Mouse (Mus musculus) kidney, embryonic 15.5 days (tissue): ENCODE measurements at regions not wholly inside any gene's neighbourhood (a gene's known extent, or its start where the extent isn't known, plus 50 kb on each side); places are given as distances from the start of the nearest gene placed in this dataset.
A peak's percentile ranks its signal among the peaks of the same experiment; 100 is the strongest.

Experiments
- ATAC-seq: fragments of 200-750 bp; cut with Nextera tagmentation; replicated peaks from 2 replicates; pipeline ENCODE4 v1.8.0; 2017; ENCODE audit warnings: moderate TSS enrichment; ENCODE audit not compliant: low FRiP score
- H3K27ac ChIP-seq: fragments of 300-500 bp; sonication (generic); 2 replicates; pipeline ENCODE4 v1.5.1; 2015; ENCODE audit warnings: mild to moderate bottlenecking, inconsistent platforms
- H3K27me3 ChIP-seq: fragments of 300-500 bp; sonication (generic); 2 replicates; pipeline ENCODE4 v1.6.1; 2015; ENCODE audit warnings: inconsistent platforms
- H3K36me3 ChIP-seq: fragments of 300-500 bp; sonication (generic); 2 replicates; pipeline ENCODE4 v1.6.1; 2015; ENCODE audit warnings: inconsistent platforms
- H3K4me1 ChIP-seq: fragments of 300-500 bp; sonication (generic); 2 replicates; pipeline ENCODE4 v1.6.1; 2015; ENCODE audit warnings: inconsistent platforms
- H3K4me2 ChIP-seq: fragments of 300-500 bp; sonication (generic); 2 replicates; pipeline ENCODE4 v1.6.1; 2015; ENCODE audit warnings: moderate library complexity, mild to moderate bottlenecking, inconsistent platforms
- H3K4me3 ChIP-seq: fragments of 300-500 bp; sonication (generic); replicated peaks from 2 replicates; pipeline ENCODE4 v1.5.1; 2015; ENCODE audit warnings: mild to moderate bottlenecking, inconsistent platforms
- H3K9ac ChIP-seq: fragments of 300-500 bp; sonication (generic); 2 replicates; pipeline ENCODE4 v1.6.1; 2015; ENCODE audit warnings: mild to moderate bottlenecking, inconsistent platforms
- H3K9me3 ChIP-seq: fragments of 300-500 bp; sonication (generic); replicated peaks from 2 replicates; pipeline ENCODE4 v1.6.1; 2016; ENCODE audit warnings: inconsistent platforms
- WGBS: fragments of 180-500 bp; shearing (Covaris S2); methylation state at CpG from one replicate; pipeline ENCODE4 v1.1.7; 2015; ENCODE audit warnings: mixed read lengths; 5-methylcytosine and 5-hydroxymethylcytosine counted together

DNA sequence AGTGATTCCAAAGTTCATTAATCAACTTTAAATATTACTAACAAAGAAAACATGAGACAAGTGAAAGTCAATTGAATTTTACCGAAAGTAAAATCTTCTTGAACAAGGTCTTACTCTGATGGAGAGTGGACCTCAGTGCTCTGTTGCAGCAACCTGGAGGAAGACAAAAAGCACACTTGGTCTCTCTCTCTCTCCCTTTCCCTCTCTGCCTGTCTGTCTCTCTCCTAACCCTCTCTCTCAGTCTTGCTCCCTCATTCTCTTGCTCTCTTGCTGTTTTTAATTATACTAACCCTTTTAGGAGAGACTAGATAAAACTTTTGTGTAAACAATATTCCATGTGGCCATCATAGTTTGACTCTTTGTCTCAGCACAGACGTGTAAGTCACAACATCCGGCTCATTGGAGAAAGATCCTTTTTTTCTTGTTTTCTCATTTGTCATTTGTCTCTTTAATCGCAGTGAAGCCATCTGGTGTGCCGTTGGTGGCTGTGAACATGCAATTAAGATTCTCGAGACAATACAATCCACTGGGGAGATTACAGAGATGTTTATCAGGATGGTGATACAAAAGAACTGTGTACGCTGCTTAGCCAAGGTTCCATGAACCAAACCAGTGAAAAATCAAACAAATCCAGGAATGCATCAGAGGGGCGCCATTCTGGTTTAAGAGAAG is 244.5 kb downstream of the Galc start:
- no peaks in the 10 kb centered on the region for H3K4me1 ChIP-seq
- H3K27ac ChIP-seq, result no peak overlapping the region
- no peaks in the 10 kb centered on the region for H3K27me3 ChIP-seq
- H3K9me3 ChIP-seq, result no peaks in the 10 kb centered on the region
- H3K9ac ChIP-seq, result no peak overlapping the region
- no peak for ATAC-seq
- no peak overlapping the region for H3K4me2 ChIP-seq
- no peaks in the 10 kb centered on the region for H3K36me3 ChIP-seq
- WGBS, result 59% methylated on average over 8 of the region's 8 CpGs
- no peak overlapping the region for H3K4me3 ChIP-seq

DNA sequence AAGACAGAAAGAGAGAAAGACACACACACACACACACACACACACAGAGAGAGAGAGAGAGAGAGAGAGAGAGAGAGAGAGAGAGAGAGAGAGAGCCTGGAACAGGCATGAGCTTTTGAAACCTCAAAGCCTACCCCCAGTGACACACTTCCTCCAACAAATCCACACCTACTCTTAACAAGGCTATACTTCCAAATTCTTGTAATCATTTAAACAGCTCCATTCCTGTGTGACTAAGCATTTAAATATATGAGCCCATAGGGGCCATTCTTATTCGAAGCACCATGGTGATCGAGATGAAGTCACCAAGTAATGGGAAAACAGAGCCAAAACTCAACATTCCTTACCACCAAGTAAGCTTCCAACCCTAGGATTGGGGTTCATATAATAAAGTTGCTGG is 250.1 kb downstream of the Galc start:
- H3K9ac ChIP-seq, result no peak overlapping the region
- H3K4me3 ChIP-seq, result no peak overlapping the region
- H3K27ac ChIP-seq, result no peak overlapping the region
- no peak for ATAC-seq
- no peaks in the 10 kb centered on the region for H3K27me3 ChIP-seq
- WGBS, result 82% methylated on average over 2 of the region's 2 CpGs
- no peaks in the 10 kb centered on the region for H3K36me3 ChIP-seq
- no peaks in the 10 kb centered on the region for H3K9me3 ChIP-seq
- H3K4me2 ChIP-seq, result no peak overlapping the region
- H3K4me1 ChIP-seq, result peaks cover 10% of the 10 kb centered on the region

DNA sequence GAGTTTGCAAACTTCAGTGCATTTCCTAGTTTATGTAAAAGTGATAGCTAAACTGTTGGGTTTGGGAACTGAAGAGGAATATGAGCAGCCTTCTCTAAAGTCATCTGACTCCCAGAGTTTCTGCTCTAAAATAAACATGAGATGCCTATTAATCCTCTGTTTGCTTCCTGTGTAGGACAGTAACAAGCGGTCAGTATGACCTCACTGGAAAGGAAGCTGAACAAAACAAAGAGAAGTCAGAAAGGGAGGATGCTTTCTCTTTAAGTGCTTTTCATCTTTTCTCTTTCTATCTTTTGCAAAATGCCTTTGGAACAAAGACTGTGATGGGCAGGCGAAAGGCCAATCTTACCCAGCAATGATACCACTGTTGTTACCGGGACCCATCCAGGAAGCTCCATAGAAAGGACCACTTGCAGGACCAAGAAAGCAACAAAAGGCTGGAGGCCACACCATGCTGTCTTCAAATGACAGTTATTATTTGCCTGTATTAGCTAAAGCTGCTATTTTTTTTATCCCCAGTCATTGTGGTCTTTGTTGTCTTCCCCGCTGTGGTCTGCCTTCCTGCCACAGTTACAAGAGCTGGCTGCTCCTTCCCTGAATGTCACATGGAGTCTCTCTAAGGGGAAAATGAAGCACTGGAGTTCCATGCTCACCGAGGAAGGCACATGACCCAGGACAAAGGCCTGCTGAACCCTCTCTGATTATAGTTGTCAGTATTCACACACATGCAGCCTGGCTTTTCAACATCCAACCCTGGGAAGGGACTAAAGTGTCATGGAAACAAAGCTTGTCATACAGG is 253.4 kb downstream of the Galc start:
- Histone ChIP-seq H3K36me3 (no peaks in the 10 kb centered on the region), H3K27ac (peak overlapping the region; percentile 84), H3K9me3 (no peaks in the 10 kb centered on the region), H3K9ac (no peak overlapping the region), H3K27me3 (no peaks in the 10 kb centered on the region), H3K4me1 (peaks cover 10% of the 10 kb centered on the region), H3K4me2 (no peak overlapping the region), H3K4me3 (no peak overlapping the region)
- peak; percentile 86 for ATAC-seq
- WGBS, result 44% methylated on average over 5 of the region's 5 CpGs

DNA sequence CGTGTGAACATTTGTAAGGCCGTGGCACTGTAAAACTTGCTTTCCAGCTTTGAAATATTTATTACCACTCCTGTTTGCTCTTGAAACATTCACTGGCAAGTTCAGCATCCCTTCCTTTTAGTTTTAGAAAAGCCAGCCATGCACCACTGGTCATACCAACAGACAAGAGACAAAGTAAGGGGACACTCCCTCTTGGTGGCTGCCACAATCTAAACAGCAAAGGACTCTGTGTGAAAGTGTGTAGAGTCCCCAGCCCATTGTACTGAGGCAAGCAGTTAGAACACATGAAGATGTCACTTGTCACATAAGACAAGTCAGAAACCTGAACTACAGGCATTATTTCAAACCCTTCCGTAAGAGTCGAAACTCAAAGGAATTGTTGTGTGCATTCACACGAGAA is 257.0 kb downstream of the Galc start:
- peaks cover 10% of the 10 kb centered on the region for H3K4me1 ChIP-seq
- H3K27ac ChIP-seq, result no peak overlapping the region
- no peaks in the 10 kb centered on the region for H3K27me3 ChIP-seq
- H3K4me3 ChIP-seq, result no peak overlapping the region
- no peaks in the 10 kb centered on the region for H3K9me3 ChIP-seq
- peak; percentile 70 for ATAC-seq
- H3K9ac ChIP-seq, result no peak overlapping the region
- no peak overlapping the region for H3K4me2 ChIP-seq
- no peaks in the 10 kb centered on the region for H3K36me3 ChIP-seq
- 27% methylated on average over 5 of the region's 5 CpGs for WGBS

DNA sequence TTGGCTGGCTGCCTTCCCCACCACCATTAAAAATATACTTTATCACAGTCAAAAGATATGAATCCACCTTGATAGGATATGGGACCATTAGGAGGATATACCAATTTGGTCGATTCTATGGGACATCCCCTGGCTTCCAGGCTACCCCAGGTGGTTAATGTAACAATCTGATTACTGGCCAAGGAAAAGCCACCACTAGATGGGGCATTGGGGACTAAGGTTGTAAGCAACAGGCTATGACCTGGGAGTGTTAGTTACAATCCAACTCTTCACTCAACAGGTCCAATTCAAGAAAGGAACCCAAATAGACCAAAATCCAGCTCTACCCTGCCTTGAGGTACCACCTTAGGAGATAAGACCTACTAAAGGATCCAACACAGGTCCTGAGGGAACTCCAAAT is 264.4 kb downstream of the Galc start:
- Histone ChIP-seq H3K9me3 (no peaks in the 10 kb centered on the region), H3K4me3 (no peak overlapping the region), H3K27ac (no peak overlapping the region), H3K4me1 (no peaks in the 10 kb centered on the region), H3K9ac (no peak overlapping the region), H3K4me2 (no peak overlapping the region), H3K36me3 (no peaks in the 10 kb centered on the region), H3K27me3 (no peaks in the 10 kb centered on the region)
- WGBS, result 50% methylated on average over 1 of the region's 1 CpGs
- no peak for ATAC-seq

DNA sequence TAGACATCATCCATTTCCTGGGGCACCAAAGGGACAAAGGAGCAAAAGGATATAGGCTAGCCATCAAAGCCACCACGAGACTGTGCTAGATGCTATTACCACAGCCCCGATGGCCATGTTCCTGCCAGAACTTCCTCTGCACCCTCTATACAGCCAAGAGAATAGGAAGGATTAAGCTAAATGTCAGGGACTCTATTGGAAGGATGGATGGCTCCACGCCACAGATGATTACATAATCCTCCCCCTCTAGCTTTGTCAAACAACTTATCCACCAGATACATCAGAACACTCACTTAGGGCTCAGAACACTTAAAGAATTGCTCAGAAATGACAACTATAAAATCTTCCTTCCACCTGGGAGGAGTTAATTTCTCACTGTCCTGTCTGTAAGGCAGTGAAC is 265.3 kb downstream of the Galc start:
- Histone ChIP-seq H3K4me2 (no peak overlapping the region), H3K4me3 (no peak overlapping the region), H3K4me1 (no peaks in the 10 kb centered on the region), H3K9ac (no peak overlapping the region), H3K27ac (no peak overlapping the region), H3K27me3 (no peaks in the 10 kb centered on the region), H3K36me3 (no peaks in the 10 kb centered on the region), H3K9me3 (no peaks in the 10 kb centered on the region)
- no peak for ATAC-seq
- WGBS, result 91% methylated on average over 3 of the region's 3 CpGs

DNA sequence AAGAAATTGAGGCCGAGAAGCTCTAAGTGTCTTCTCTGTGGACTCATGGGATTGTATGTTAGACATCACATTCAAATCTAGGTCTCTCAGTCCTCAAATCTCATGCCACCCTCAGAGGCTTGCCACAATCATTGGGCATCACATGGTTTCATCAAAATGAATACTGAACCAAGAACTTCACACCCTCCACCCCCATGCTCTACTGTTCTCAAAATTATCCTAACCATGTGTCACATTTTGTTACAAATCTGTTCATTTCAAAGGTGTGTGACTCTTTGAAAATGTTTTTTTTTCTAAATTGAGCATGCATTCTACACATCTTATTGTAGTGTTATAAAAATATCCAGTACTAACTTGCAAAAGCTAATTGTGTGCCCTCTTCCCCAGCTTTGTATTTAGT is 275.9 kb downstream of the Galc start:
- Histone ChIP-seq H3K4me1 (no peaks in the 10 kb centered on the region), H3K36me3 (no peaks in the 10 kb centered on the region), H3K27me3 (no peaks in the 10 kb centered on the region), H3K9ac (no peak overlapping the region), H3K27ac (no peak overlapping the region), H3K9me3 (no peaks in the 10 kb centered on the region), H3K4me3 (no peak overlapping the region), H3K4me2 (no peak overlapping the region)
- WGBS, result 97% methylated on average over 1 of the region's 1 CpGs
- no peak for ATAC-seq

DNA sequence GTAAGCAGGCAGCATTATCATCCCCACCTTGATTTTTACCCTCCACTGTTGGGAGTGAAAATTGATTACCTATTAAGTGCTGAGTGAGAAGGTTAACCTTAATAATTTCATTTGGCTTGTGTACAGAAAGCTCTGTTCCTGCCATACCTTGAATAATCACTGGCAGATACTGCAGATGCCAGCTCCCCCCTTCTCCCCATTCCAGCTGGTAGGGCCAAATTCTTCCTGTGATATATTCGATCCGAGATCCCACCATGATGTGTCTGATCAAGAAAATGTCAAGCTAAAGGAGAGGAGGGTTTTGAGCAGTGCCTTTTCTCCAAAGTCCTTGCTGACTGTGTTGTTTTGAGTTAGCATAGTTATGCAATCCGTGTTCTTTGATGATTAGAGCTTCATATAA is 280.6 kb downstream of the Galc start:
- no peak overlapping the region for H3K4me2 ChIP-seq
- no peaks in the 10 kb centered on the region for H3K27me3 ChIP-seq
- no peaks in the 10 kb centered on the region for H3K36me3 ChIP-seq
- no peak overlapping the region for H3K27ac ChIP-seq
- H3K4me3 ChIP-seq, result no peak overlapping the region
- 73% methylated on average over 3 of the region's 3 CpGs for WGBS
- no peaks in the 10 kb centered on the region for H3K9me3 ChIP-seq
- no peak overlapping the region for H3K9ac ChIP-seq
- ATAC-seq, result no peak
- H3K4me1 ChIP-seq, result no peaks in the 10 kb centered on the region

DNA sequence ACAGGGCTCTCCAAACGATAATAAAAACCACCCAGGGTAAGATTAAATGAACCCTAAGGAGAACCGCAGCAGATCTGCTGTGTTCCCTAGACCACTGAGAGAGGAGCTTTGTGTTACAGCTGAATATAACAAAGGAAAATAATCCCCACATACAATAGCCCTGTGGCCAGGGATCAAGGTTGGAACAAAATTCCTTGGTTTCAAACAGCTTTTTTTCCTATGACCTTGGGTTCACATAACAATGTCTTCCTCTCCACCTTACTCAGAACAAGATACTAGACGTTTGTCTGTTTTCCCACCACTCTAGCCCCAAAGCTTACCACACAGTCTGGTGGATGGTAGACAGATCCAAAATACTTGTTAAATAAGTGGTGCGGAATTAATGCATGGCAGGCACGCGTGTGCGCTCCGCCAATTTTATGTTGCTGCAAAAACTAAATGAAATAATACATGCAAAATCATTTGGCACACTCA is 281.0 kb downstream of the Galc start:
- 74% methylated on average over 8 of the region's 8 CpGs for WGBS
- no peaks in the 10 kb centered on the region for H3K27me3 ChIP-seq
- no peaks in the 10 kb centered on the region for H3K4me1 ChIP-seq
- H3K36me3 ChIP-seq, result no peaks in the 10 kb centered on the region
- H3K9me3 ChIP-seq, result no peaks in the 10 kb centered on the region
- no peak overlapping the region for H3K9ac ChIP-seq
- H3K27ac ChIP-seq, result no peak overlapping the region
- H3K4me3 ChIP-seq, result no peak overlapping the region
- no peak for ATAC-seq
- no peak overlapping the region for H3K4me2 ChIP-seq

DNA sequence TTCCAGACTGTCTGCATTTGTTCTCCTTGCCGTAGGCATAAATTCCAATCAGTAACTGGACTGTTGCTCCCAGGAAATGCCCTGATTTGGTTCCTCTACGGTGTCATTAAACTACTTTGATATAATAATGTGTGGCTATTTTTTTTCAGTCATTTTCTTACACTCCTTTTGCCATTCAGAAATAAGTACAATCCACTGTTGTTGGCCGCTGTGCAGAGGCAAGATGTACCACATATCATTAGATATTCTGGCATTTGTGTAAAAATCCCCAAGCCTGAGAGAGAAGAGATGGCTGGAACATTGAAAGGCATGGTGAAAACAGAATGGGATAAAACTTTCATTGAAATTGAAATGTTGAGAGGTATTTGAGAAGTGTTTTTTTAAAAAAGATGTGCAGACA is 281.6 kb downstream of the Galc start:
- no peak overlapping the region for H3K4me3 ChIP-seq
- H3K4me2 ChIP-seq, result no peak overlapping the region
- no peaks in the 10 kb centered on the region for H3K9me3 ChIP-seq
- H3K27me3 ChIP-seq, result no peaks in the 10 kb centered on the region
- no peak overlapping the region for H3K9ac ChIP-seq
- H3K27ac ChIP-seq, result no peak overlapping the region
- no peaks in the 10 kb centered on the region for H3K36me3 ChIP-seq
- no peaks in the 10 kb centered on the region for H3K4me1 ChIP-seq
- WGBS, result 73% methylated on average over 3 of the region's 3 CpGs
- ATAC-seq, result no peak

DNA sequence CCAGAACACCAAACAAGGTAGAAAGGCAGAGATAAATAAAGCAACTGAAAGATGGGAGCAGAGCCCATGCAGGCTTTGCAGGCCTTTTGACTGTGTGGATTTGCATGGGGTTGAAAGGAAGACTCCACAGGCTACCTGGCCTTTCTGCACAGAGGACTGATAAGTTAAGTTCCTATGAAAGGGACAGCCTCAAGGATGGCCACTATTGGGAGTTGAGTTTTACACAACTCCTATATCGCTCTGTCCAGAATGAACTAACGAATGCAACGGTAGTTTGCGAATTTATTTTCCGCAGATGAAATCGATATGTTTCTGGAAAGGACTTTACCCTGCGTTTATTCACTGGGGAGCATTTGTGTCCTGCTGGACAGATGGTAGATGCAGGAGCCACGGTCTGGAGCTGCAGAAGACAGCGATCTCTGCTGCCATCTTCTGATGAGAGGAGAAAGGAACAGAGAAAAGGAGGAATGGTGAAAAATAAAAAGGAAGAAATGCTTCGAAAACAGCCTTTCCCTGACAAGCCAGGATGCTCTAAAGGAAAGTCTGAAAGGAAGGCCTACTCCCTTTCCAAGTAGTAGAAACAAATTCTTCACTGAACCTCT is 285.2 kb downstream of the Galc start:
- Histone ChIP-seq H3K4me1 (no peaks in the 10 kb centered on the region), H3K36me3 (no peaks in the 10 kb centered on the region), H3K27me3 (no peaks in the 10 kb centered on the region), H3K4me2 (no peak overlapping the region), H3K9me3 (no peaks in the 10 kb centered on the region; the same call in 1 of the 2 replicates), H3K27ac (no peak overlapping the region), H3K4me3 (no peak overlapping the region), H3K9ac (no peak overlapping the region)
- ATAC-seq, result no peak
- 63% methylated on average over 10 of the region's 10 CpGs for WGBS

DNA sequence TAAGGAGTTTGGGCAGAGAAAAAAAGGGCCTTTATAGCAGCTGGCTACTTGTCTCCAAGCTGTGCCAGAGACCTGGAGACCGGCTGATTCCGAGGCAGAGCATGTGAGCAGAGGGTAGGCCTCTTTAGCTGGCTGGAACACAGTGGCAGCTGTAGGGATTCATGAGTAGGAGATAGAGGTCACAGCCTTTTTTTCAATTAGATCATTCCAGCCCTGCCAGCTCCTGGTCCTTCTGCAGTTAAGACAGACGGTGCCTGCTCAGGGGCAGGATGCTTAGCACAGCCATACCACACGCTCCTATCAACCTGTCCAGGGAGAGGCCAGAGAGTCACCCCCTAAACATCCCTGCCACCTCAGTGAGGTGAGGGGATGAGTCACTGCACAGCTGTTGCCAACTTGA is 302.1 kb downstream of the Galc start:
- Histone ChIP-seq H3K9ac (no peak overlapping the region), H3K36me3 (no peaks in the 10 kb centered on the region), H3K27me3 (no peaks in the 10 kb centered on the region), H3K4me1 (no peaks in the 10 kb centered on the region), H3K4me2 (no peak overlapping the region), H3K27ac (no peak overlapping the region), H3K4me3 (no peak overlapping the region), H3K9me3 (no peaks in the 10 kb centered on the region)
- ATAC-seq, result 0 out of 2 replicates have a peak, but pooled peaks have one; percentile 33
- WGBS, result 59% methylated on average over 4 of the region's 4 CpGs
